In genomic region chr17:27071630-27072029, GRCm38 (mm10) we compare ENCODE assay signal across 9 mouse cellular contexts. TPM values are rescaled to one million over a fixed set of nuclear protein-coding genes. Genes with fewer than 3 reads are reported as not detected.
DNase-seq lines count a peak whose midpoint lies in the region; ATAC-seq and TF ChIP-seq lines count a peak whose summit lies in the region.
"Had no signal": no experiment of that assay in that cellular context is flagged by ENCODE, and none has a peak within 500 bp of the region (broad histone marks: within the 10 kb centered on the region; RNA-seq: fewer than 3 reads in every experiment).

No protein-coding gene starts in this region.

- TF ChIP-seq POLR2A in brain, embryonic 14.5 days (IDR thresholded peaks at IDR 0.05; ENCODE audit: borderline replicate concordance, extremely low read depth, insufficient read depth, insufficient read length, poor library complexity, severe bottlenecking), result no peak

- peak; percentile 73 for TF ChIP-seq CTCF in brain, embryonic 14.5 days (IDR thresholded peaks at IDR 0.05; ENCODE audit: borderline replicate concordance, extremely low read depth, insufficient read depth, insufficient read length)

- H3K36me3 ChIP-seq in liver, embryonic 12.5 days, result no peaks in the 10 kb centered on the region
- H3K36me3 ChIP-seq: liver, embryonic 13.5 days had no signal

- ATAC-seq in liver, embryonic 12.5 days, result no peak
- no peak for ATAC-seq in activated CD4-positive, CD25-positive, alpha-beta regulatory T cell, adult 4 months
- no peak for ATAC-seq in monocyte, adult 5-6 weeks (replicated peaks; ENCODE audit: insufficient number of reproducible peaks, low FRiP score, low TSS enrichment, poor library complexity, severe bottlenecking)

- WGBS in liver, embryonic 12.5 days (ENCODE audit: insufficient replicate concordance), result 37% methylated on average over 6 of the region's 6 CpGs

- H3K4me2 ChIP-seq in liver, embryonic 12.5 days, result no peak overlapping the region
- H3K4me2 ChIP-seq: liver, embryonic 13.5 days had no signal

- no peaks in the 10 kb centered on the region for H3K9me3 ChIP-seq in liver, embryonic 12.5 days (replicated peaks)
- H3K9me3 ChIP-seq: liver, embryonic 13.5 days had no signal

- DNase-seq in embryo, embryonic 10 days (ENCODE audit: low spot score), result peak; percentile 42
- DNase-seq in embryo, embryonic 11 days, result no peak
- DNase-seq in liver, result peak; percentile 43
- DNase-seq in brain, embryonic 14.5 days (ENCODE audit: low read depth), result peak; percentile 44
- DNase-seq in lung, postnatal 14 days, result peak; percentile 62
- DNase-seq: liver, embryonic 13.5 days had no signal

- no peaks in the 10 kb centered on the region for H3K27me3 ChIP-seq in liver, embryonic 12.5 days (replicated peaks)
- H3K27me3 ChIP-seq: liver, embryonic 13.5 days had no signal

- H3K4me3 ChIP-seq in liver, embryonic 12.5 days, result no peak overlapping the region
- H3K4me3 ChIP-seq: liver, embryonic 13.5 days had no signal

- peaks cover 33% of the 10 kb centered on the region for H3K4me1 ChIP-seq in liver, embryonic 12.5 days

- no peak overlapping the region for H3K27ac ChIP-seq in liver, embryonic 12.5 days
- H3K27ac ChIP-seq: liver, embryonic 13.5 days had no signal

- H3K9ac ChIP-seq in liver, embryonic 12.5 days, result no peak overlapping the region
- H3K9ac ChIP-seq: liver, embryonic 13.5 days had no signal

RNA-seq across cellular contexts. Expression of gene Itpr3, which starts 14.5 kb away (rescaled TPM):
- polyA plus RNA-seq in liver, embryonic 12.5 days (2016; fragmentation: Nextera tagmentation; extraction: Ambion mirVana), result 1.2 and 1.3 TPM in 2 replicates
- polyA plus RNA-seq in brain, embryonic 14.5 days (2012; rRNA removed), result 1.4 and 3.4 TPM in 2 replicates
- polyA plus RNA-seq in activated CD4-positive, CD25-positive, alpha-beta regulatory T cell, adult 4 months (2017; shearing (Covaris generic)), result 1 to 10 TPM; 5.8 to 6.4 TPM
- total RNA-seq in monocyte, adult 5-6 weeks (2017), result 25.3 to 46.9 TPM (median 28.9 TPM) in 3 replicates

RNA-seq across cellular contexts. Expression of gene Bak1, which starts 42.8 kb away (rescaled TPM):
- polyA plus RNA-seq in liver, embryonic 12.5 days (2016; fragmentation: Nextera tagmentation; extraction: Ambion mirVana), result 2.7 and 3.2 TPM in 2 replicates
- polyA plus RNA-seq in brain, embryonic 14.5 days (2012; rRNA removed), result 31.0 and 35.1 TPM in 2 replicates
- 10 to 100 TPM in 1 of 2 experiments, 1 to 10 TPM in 1; 9.8 to 17.6 TPM for polyA plus RNA-seq in activated CD4-positive, CD25-positive, alpha-beta regulatory T cell, adult 4 months (2017; shearing (Covaris generic))
- 39.5 to 56.8 TPM (median 45.8 TPM) in 3 replicates for total RNA-seq in monocyte, adult 5-6 weeks (2017)
